Mouse (Mus musculus): Measurements from ENCODE around the gene Ctnnd2.

- TF ChIP-seq CTCF (IDR thresholded peaks at IDR 0.05; ENCODE audit: low read depth), result no peak
- no peak for TF ChIP-seq EP300 (IDR thresholded peaks at IDR 0.05; ENCODE audit: low read depth)
These were observed 41.7 kb upstream of the Ctnnd2 start for GRCm38 (mm10) chr15:30130705-30131104.

Measured in heart, postnatal 0 days (tissue).